Mouse (Mus musculus): Measurements from ENCODE around the gene Slc27a1.

DNA sequence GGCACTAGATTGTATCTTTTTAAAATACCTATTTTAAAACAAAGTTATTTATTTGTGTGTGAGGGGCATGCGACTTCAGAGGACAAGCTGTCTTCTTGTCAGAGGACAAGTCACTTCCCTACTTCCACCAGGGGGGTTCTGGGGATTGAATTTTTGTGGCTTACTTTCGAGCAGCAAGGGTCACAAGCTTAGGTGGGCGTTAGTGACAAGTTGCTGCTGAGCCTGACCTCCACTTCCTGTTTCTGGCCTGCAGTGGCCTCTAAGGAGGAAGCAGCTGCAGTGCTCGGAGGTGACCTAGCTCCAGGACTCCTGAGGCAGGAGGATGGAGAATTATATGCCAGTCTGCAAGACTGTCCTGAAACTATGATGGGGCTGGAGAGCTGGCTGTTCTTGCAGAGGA lies 44.7 kb downstream of the Slc27a1 start:
- TF ChIP-seq POLR2A (IDR thresholded peaks at IDR 0.05; ENCODE audit: low read depth, low read length) (no peak), CTCF (conservative IDR thresholded peaks at IDR 0.05; ENCODE audit: insufficient read depth, insufficient read length, low read depth, low read length) (no peak)
